Mouse (Mus musculus): ENCODE measurements around the gene Vamp5. TPM values are rescaled to one million over a fixed set of nuclear protein-coding genes. Genes with fewer than 3 reads are reported as not detected.
A peak's percentile ranks its signal among the peaks of the same experiment; 100 is the strongest.

The Vamp5 gene
- total RNA-seq, 2 experiments from 2014 or later, result 4.2 to 4.6 TPM

- peak; percentile 65 to 76 for DNase-seq (ENCODE audit: low spot score in 2 of 2)
These were observed 32.9 kb downstream of the Vamp5 start, which contains the start of gene 0610030E20Rik for GRCm38 (mm10) chr6:72347166-72347941. 0610030E20Rik (plus strand) TSS chr6:72347317.

- no peak for DNase-seq (ENCODE audit: low spot score in 2 of 2)
These were observed 34.0 kb downstream of the Vamp5 start for GRCm38 (mm10) chr6:72346261-72346660.

GRCm38 (mm10) chr6:72345633-72346032, 34.6 kb downstream of the Vamp5 start:
- DNase-seq (ENCODE audit: low spot score in 2 of 2), result no peak

GRCm38 (mm10) chr6:72345074-72345567, 35.1 kb downstream of the Vamp5 start, which contains the start of gene Usp39:
Usp39 (minus strand) TSS chr6:72345184.
- peak; percentile 89 to 92 for DNase-seq (ENCODE audit: low spot score in 2 of 2)

DNA sequence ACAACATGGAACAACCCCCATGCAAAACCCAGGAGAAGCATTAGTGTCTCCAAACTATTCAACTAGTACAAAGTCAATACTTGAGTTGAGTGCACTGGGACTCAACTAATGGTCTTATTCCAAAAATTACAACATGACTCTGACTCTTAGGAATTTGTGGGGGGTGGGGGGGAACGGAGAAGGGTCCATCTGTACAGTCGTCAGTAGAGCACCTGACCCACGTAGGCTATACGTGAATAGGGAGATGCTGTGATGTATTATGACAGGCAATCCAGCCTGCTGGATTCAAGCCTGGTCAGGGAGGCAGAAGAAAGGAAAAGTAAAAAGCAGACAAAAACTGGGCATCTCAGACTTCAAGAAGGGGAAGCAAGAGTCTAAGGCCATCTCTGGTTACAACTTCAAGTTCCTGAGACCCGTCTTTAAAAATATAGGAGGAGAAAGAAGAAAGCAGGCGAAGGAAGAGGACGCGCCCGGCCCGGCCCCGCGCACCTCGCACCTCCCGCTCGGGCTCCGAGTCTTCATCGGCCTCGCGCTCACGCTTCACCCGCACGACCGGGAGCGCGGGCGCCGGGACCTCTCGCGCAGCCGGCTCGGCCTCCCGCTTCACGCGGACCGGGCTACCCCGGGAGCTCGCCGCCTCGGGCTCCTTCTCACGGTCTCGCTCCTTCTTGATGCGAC, 35.7 kb downstream of the Vamp5 start:
- no peak for DNase-seq (ENCODE audit: low spot score in 2 of 2)

DNA sequence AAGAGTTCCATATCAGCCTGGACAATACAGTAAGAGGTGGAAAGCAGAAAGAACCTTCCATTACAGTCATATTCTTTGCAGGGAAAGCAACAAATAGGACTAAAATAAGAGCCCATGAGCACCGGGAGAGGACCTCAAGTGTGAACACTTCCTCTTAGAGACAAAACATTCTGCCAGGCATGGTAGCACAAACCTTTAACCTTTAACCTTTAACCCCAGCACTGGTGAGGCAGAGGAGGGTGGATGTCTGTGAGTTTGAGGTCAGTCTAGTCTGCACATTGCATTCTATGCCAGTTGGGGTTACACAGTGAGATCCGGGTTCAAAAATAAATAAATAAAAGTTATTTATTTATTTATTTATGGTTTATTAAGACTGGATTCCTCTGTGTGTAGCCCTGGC, 39.8 kb downstream of the Vamp5 start:
- no peak for DNase-seq (ENCODE audit: low spot score in 2 of 2)

DNA sequence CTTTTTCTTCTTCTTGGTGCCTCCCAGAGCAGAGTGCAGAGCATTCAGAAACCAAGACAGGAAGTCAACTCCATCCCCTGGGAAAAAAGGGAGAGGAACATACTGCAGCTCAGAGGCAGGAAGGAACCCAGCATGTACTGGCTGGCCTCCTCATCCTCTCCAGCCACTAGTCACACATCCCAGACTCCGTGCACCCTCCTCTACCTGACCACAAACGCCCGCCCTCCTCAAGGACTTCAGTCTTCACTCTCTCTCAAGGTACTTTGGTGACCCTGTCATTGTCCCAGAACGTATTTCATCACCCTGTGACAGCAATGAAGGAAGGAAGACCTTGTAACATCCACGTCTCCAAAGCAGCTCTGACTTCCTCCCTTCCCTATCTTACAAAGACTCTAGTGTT, 47.2 kb downstream of the Vamp5 start:
- DNase-seq (ENCODE audit: low spot score in 2 of 2), result no peak

- no peak for DNase-seq (ENCODE audit: low spot score in 2 of 2)
These were observed 50.1 kb downstream of the Vamp5 start for GRCm38 (mm10) chr6:72330133-72330532.

GRCm38 (mm10) chr6:72329019-72329418, 51.2 kb downstream of the Vamp5 start:
- no peak for DNase-seq (ENCODE audit: low spot score in 2 of 2)

- peak in 1 of 2 experiments; percentile 40 for DNase-seq (ENCODE audit: low spot score in 2 of 2)
These were observed 54.0 kb downstream of the Vamp5 start for GRCm38 (mm10) chr6:72326274-72326673.

DNA sequence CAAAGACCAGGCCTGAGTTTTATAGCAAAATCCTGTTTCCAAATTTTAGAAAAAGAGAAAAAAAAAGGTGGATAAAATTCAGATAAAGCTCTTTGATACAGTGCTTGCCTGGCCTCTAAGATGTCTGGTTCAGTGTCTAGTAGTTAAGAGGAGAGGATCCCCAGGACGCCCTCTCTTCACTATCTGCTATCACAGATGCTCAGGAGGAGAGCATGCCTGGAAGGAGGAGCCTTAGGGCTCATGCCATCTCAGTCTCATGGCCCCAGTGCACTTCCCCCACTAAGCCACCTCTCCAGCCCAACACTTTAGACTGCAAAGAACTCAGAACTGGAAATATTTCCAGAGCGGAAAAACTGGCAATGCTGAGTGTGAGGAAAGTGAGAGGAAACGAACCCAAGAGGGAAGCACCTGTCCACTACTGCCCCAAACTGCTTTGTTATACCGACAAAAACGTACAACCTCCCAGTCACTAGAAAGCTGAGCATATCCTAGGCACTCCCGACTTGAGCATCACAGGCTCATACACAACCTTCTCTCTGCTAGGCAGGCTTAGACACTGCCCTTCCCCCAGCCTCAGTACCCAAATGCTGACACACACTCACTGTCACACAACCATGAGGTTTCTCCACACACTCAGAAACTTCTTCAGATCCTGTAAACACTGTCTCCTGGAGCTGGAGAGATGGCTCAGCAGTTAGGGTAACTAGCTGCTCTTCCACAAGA, 56.3 kb downstream of the Vamp5 start:
- DNase-seq (ENCODE audit: low spot score in 2 of 2), result no peak

GRCm38 (mm10) chr6:72322936-72323335, 57.3 kb downstream of the Vamp5 start:
- DNase-seq (ENCODE audit: low spot score in 2 of 2), result no peak

DNA sequence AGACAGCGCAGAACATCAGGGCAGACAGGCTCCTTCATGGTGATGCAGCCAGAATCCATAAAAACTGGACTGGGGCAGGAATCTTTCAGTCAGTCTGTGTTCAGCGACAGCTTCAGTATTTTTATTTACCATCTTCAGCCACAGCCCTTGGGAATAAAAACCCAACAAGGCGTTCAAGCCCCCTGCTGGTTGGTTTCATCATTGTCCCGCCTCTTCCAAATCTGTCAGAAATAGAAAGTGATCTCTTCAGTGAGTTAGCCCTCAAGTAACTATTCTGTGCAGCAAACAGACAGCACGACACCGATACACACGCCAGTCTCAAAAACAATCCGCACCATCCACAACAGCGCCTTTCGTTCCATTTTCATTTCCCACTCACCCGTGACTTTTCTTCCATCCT, 61.2 kb downstream of the Vamp5 start:
- peak; percentile 70 to 72 for DNase-seq (ENCODE audit: low spot score in 2 of 2)

Other genes starting within 250 kb of the Vamp5 start
- gene Atoh8, start 144.9 kb downstream of the Vamp5 start, total RNA-seq (2021), result 1 to 10 TPM; 2.6 to 3.0 TPM
- gene Sftpb, start 75.9 kb downstream of the Vamp5 start, total RNA-seq (2021), result not detected
- 10 to 100 TPM; 33.0 to 34.1 TPM for gene Usp39, start 35.3 kb downstream of the Vamp5 start, total RNA-seq (2021)
- gene 0610030E20Rik, start 33.2 kb downstream of the Vamp5 start, total RNA-seq (2021), result 10 to 100 TPM; 13.3 to 15.9 TPM
- gene Tmem150a, start 25.0 kb downstream of the Vamp5 start, total RNA-seq (2021), result 10 to 100 TPM; 18.8 to 20.9 TPM
- 10 to 100 TPM; 69.4 to 71.1 TPM for gene Rnf181, start 13.5 kb downstream of the Vamp5 start, total RNA-seq (2021)
- 10 to 100 TPM; 11.1 to 13.8 TPM for gene Vamp8, start 10.2 kb upstream of the Vamp5 start, total RNA-seq (2021)
- gene Ggcx, start 33.8 kb upstream of the Vamp5 start, total RNA-seq (2021), result 10 to 100 TPM; 20.3 to 20.5 TPM
- gene Mat2a, start 59.1 kb upstream of the Vamp5 start, total RNA-seq (2021), result 100 to 1,000 TPM; 173 to 191 TPM
- gene Sh2d6, start 141.2 kb upstream of the Vamp5 start, total RNA-seq (2021), result under 1 TPM; 0.67 to 0.78 TPM
- gene Capg, start 163.9 kb upstream of the Vamp5 start, total RNA-seq (2021), result 1 to 10 TPM; 2.1 to 3.4 TPM
- gene Elmod3, start 217.9 kb upstream of the Vamp5 start, total RNA-seq (2021), result 10 to 100 TPM; 19.1 to 19.7 TPM
- gene Retsat, start 218.0 kb upstream of the Vamp5 start, total RNA-seq (2021), result 10 to 100 TPM; 34.3 to 35.6 TPM
- gene Tgoln1, start 236.5 kb upstream of the Vamp5 start, total RNA-seq (2021), result 10 to 100 TPM; 49.7 to 51.1 TPM

All from layer of hippocampus, postnatal 10 days (tissue).